Mouse (Mus musculus): ENCODE data around the gene Nav2.

Gene Nav2

DNA sequence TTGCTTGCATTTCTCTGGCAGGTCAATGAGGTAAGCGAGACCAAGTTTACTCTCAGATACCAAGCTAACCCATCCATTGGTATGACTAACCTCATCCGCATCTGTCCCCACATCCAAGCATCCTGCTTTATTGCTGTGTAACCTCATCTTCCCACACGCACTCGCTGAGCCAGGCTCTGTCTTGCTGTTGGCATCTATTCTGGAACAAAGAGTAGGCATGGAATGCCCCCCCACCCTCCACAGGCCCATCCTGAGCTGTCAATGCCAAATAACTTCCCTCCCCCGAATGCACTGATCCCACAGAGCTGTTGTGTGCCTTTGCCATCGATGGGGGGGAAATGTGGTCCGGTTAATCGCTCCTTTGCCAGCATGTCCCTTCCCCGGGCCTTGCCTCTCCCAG lies 666.7 kb downstream of the Nav2 start:
- in situ Hi-C loops (cut with MboI, MseI) = loop anchor here in 1 of 2 experiments (10.0 kb wide), 1 partner anchor 1240 kb away; no protein-coding TSS in a partner anchor

- in situ Hi-C loops (cut with MboI, MseI) = loop anchor here in 1 of 2 experiments (10.0 kb wide), 1 partner anchor 1238 kb away; no protein-coding TSS in a partner anchor
Measured at GRCm38 (mm10) chr7:49577096-49577495, 668.6 kb downstream of the Nav2 start.

GRCm38 (mm10) chr7:49581951-49582350 lies 673.4 kb downstream of the Nav2 start:
- in situ Hi-C loops (cut with MboI, MseI) = no loop called here

GRCm38 (mm10) chr7:49582551-49582950 lies 674.0 kb downstream of the Nav2 start:
- in situ Hi-C loops (cut with MboI, MseI) = no loop called here

DNA sequence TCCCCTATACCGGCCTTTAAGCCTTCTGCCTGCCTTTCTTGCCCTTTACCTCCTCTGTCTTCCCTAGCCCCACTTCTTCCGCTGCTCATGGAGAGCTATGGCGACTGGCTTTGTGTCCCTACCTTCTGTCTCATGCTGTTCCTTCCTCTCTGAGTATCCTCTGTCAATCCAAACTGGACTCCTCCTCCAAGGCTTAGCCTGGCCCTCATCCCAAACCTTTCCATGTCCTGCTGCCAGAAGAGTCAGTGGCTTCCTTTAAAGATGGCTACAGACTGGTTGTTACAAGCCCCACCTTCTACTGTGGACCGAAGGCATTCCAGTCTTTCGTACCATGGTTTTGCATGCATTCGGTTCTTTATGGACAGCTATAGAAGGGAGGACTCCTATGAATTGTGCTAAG lies 674.7 kb downstream of the Nav2 start:
- in situ Hi-C loops (cut with MboI, MseI) = no loop called here

GRCm38 (mm10) chr7:49586530-49587120 lies 678.1 kb downstream of the Nav2 start:
- in situ Hi-C loops (cut with MboI, MseI) = no loop called here

- in situ Hi-C loops (cut with MboI, MseI) = loop anchor here in 1 of 2 experiments (5.0 kb wide), 1 partner anchor 102 kb away; no protein-coding TSS in a partner anchor
Measured at GRCm38 (mm10) chr7:49589635-49590034, 681.1 kb downstream of the Nav2 start.

DNA sequence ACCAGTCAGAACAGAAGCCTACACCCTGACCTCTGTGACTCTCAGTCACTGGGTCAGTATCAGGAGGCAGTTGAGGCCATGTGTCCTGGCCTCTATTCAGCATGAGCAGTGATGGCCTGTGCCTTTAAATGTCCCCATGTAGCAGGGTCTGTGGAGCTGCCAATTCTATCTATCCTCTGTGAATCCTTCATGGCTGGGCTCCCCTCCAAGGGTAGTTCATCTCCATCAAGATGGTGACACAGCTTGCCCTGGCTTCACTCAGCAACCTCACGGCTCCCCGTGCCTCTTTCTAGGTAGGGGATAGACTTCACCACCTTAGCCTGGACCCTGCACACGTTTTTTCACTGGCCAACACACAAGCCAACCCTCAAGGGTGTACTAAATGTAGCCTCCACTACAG lies 689.3 kb downstream of the Nav2 start:
- in situ Hi-C loops (cut with MboI, MseI) = no loop called here

GRCm38 (mm10) chr7:49598225-49598624 lies 689.7 kb downstream of the Nav2 start:
- in situ Hi-C loops (cut with MboI, MseI) = no loop called here

DNA sequence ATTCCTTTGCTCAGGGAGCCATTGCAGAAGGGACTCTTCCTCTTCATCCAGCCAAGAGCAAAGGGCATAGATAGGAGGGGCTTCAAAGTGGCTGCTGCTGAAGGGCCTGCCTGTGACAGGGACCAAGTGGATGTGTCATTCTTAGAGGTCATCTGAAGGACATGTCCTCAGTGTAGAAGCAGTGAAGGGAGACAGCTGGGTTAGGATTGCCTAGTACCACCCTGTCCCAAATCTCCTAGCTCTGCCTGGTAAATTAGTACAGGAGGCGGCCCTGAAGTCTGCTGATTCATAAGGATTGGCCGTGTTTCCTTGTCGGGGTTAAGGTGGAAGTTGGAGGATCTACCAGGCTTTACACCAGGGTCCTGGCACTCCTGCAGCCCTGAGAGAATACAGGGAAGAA lies 691.4 kb downstream of the Nav2 start:
- in situ Hi-C loops (cut with MboI, MseI) = no loop called here

- in situ Hi-C loops (cut with MboI, MseI) = no loop called here
Measured at GRCm38 (mm10) chr7:49601191-49601975, 692.9 kb downstream of the Nav2 start.

- in situ Hi-C loops (cut with MboI, MseI) = no loop called here
Measured at GRCm38 (mm10) chr7:49604244-49604643, 695.7 kb downstream of the Nav2 start.

- in situ Hi-C loops (cut with MboI, MseI) = no loop called here
Measured at GRCm38 (mm10) chr7:49604965-49605795, 696.7 kb downstream of the Nav2 start.

DNA sequence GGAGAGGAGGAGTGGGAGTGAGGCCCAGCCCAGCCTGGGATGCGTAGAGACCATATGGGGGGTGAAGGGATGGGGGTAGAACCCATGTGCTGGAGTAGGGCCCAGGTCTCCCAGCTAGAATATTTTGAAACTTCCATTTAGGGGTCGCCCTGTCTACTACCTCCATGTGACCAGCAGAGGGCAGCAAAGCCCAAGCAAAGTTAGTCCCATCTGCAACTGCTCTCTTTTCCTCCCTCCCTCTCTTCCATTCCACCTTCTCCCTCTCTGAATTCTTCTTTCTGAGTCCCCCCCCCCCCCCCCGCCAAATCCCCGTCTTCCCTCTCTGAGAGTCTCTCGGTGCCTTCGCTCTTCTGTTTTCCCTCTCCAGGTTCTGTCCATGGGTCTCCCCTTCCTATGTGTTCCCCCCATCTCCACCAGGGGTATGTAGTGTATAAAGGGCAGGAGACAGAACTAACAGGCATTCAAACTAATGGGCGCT lies 707.8 kb downstream of the Nav2 start:
- in situ Hi-C loops (cut with MboI, MseI) = loop anchor here (5.0 to 10.0 kb wide), 3 partner anchors 136 to 309 kb away; partner anchors contain the start of gene Htatip2 (in 1 of the 2)

GRCm38 (mm10) chr7:49617087-49617486 lies 708.6 kb downstream of the Nav2 start:
- in situ Hi-C loops (cut with MboI, MseI) = loop anchor here (5.0 to 10.0 kb wide), 3 partner anchors 135 to 308 kb away; partner anchors contain the start of gene Htatip2 (in 1 of the 2)

DNA sequence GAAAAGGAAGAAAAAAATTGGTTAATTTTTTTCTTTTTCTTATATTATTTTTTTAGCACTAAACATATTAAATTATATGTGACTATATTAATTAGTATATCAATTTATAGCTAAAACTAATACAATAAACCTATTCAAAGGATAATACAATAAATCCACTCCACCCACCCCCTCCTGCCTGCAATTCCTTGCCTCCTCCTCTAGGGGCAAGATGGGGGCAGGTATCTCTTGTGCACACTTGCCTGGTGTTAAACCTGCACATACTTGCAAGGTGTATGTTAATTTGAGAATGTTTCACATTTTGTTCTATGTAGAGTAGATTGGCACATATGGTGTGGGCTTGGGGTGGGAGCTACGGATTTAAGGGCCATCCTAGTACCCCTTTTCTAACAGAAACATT lies 711.6 kb downstream of the Nav2 start:
- in situ Hi-C loops (cut with MboI, MseI) = loop anchor here in 1 of 2 experiments (10.0 kb wide), 1 partner anchor 295 kb away; the partner anchor contains the start of gene Slc6a5

DNA sequence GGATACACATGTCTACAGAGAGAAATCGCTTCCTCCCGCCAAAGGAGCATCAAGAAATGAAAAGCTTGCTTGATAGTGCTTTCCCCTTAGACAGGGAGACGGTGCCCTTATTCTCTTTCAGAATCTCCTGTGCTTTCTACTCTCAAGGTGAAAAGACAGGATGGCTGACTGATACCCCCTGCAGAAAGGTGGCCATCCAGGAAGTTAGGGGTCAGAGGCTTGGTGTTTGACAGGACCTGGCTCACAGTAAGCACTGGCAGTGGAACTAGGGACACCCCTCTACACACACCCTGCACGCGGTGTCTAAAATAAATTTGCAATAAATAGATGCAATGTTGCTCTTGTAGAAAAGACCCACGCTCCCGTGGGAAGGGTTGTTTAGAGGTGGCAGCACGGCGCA lies 723.4 kb downstream of the Nav2 start:
- in situ Hi-C loops (cut with MboI, MseI) = no loop called here

DNA sequence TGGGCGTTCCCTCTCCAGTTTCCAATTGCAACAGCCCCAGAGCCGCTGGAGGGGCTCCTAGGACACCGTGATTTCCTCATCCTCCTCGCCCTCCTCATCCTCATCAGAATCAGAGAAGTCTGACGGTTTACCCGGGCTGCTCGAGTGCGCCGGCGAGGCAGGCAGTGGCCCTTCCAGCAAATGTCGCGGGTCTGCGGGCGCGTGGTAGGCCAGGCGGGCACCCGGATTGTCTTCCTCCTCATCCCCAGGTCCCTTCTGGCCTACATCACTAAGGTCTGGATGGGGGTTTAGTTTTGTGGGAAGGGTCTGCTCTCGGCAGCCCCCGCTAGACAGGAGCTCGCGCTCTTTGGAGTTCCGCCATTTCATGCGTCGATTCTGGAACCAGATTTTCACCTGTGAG lies 723.9 kb downstream of the Nav2 start:
- in situ Hi-C loops (cut with MboI, MseI) = no loop called here

DNA sequence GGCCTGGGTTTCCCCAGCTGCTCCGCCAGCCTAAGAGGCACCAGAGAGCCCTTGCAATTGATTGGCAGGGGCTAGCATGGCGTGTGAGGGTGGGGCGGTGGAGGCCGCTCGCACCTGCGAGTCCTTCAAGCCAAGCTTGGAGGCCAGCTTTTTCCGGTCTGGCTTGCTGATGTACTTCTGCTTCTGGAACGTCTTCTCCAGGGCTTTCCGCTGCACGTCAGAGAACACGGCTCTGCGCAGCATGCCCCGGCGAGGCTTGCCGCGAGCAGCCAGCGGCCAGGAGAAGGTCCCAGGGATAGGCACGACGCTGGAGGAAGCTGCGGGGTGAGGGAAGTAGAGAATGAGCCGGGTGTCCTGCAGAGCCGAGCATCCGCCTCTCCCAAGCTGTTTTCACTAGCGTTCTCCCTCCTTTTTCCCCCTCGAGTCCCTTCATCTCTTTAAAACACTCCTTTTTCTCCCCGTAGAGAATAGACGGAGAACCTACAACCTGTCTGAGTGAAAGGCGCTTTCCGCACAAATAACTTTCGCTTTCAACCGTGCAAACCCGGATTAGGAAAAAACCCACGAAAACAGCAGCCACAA lies 725.0 kb downstream of the Nav2 start:
- in situ Hi-C loops (cut with MboI, MseI) = no loop called here

- in situ Hi-C loops (cut with MboI, MseI) = no loop called here
Measured at GRCm38 (mm10) chr7:49634291-49635073, 726.0 kb downstream of the Nav2 start.

All from T-helper 17 cell (primary cell).